Mouse (Mus musculus) E14TG2a.4 (cell line): ENCODE results near the gene Nlrc5.

Source experiments
- CTCF ChIP-seq: conservative IDR thresholded peaks from 2 replicates; pipeline ENCODE4 v1.5.1; 2014; ENCODE audit warnings: low read length
- POU5F1 ChIP-seq: IDR thresholded peaks from 2 replicates; pipeline ENCODE4 v1.6.1; 2014; ENCODE audit warnings: low read length, borderline replicate concordance

GRCm38 (mm10) chr8:94413509-94413908 is 20.6 kb upstream of the Nlrc5 start:
- no peak for TF ChIP-seq CTCF
- no peak for TF ChIP-seq POU5F1
